Mouse (Mus musculus): Measurements from ENCODE around the gene Myo9a. TPM values are rescaled to one million over a fixed set of nuclear protein-coding genes. Genes with fewer than 3 reads are reported as not detected.
"Not testable (repeated sequence)": the region's sequence is repeated elsewhere in the genome, so short reads cannot be mapped to it uniquely, and the experiment has no call there.

Myo9a gene
- total RNA-seq, 2 experiments from 2014 or later, result 18.2 to 24.5 TPM

DNA sequence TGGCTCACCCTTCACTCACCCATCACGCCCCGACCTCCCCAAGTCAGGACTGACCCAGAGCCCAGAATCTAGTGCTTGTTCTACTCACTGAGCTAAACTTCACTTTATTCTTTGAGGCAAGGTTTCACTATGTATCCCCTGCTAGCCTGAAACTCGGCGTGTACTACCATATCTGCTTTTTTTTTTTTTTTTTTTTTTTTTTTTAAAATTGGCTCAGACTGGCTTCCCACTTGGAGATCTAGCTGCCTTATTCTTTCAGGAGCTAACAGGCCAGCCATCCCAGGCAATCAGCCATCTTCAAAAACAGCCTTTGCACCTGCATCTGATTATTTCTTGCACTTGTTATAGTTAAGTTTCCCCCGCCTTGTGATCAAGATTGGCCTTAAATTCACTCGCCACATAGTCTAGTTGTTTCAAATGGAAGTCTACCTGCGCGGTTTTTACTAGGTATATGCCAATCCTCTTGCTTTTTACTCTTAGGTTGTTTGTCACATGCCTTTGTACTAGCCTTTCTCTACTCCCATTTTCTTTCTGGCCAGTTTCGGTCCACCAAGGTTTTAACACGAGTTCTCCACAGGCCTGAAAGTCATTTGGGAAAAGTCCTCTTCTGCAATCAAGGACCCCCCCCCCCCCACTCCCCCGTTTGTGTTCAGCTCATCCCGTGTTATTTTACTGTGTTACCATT, 973 bp upstream of the Myo9a start:
- DNase-seq (ENCODE audit: low spot score in 2 of 2), result no peak

DNA sequence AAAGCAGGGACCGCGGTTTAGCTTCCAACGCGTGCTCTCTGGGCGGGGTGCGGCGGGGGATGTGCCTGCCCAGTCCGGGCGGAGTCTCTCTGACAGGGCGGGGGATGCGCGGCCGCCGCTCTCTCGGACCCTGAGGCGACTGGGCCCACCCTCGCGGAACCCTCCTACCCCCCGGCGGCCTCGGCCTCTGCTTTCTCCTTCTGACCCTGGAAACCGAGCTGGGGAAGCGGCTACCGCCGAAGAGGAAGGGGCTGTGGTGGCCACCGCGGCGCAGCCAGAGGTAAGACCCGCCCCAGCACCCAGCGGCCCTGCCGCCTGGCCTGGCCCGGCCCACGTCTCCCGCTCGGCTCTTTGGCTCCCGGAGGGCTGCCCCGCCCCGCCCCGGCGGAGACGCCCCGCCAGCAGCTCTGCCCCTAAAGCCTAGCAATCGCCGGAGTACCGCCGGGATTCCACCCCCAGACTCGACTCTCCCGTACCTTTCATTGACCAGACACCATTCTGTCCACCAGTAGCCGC, 428 bp downstream of the Myo9a start:
- peak; percentile 78 to 83 for DNase-seq (ENCODE audit: low spot score in 2 of 2)

DNA sequence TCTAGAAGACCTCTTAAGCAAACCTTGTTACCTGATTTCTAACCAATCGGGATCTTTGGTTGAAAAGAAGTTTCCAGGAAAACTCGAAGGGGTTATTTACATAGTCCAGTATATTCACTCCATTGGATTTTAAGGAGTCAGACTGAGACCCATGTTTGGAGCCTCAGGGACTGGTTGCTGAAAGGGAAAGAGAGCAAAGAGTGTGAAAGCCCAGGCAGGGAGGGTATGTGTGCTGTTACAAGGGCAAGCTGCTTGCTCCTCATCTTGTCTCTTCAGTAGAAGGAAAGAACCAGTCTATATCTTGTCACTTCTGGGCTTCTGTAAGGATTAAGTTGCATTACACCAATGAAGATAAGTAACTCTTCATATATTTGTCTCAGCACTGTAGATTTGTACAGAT, 1.3 kb downstream of the Myo9a start:
- no peak for DNase-seq (ENCODE audit: low spot score in 2 of 2)

- DNase-seq (ENCODE audit: low spot score in 2 of 2), result no peak
Measured at GRCm38 (mm10) chr9:59755199-59755598, 4.5 kb downstream of the Myo9a start.

GRCm38 (mm10) chr9:59757016-59757415, 6.3 kb downstream of the Myo9a start:
- not testable (repeated sequence) for DNase-seq (ENCODE audit: low spot score in 2 of 2)

DNA sequence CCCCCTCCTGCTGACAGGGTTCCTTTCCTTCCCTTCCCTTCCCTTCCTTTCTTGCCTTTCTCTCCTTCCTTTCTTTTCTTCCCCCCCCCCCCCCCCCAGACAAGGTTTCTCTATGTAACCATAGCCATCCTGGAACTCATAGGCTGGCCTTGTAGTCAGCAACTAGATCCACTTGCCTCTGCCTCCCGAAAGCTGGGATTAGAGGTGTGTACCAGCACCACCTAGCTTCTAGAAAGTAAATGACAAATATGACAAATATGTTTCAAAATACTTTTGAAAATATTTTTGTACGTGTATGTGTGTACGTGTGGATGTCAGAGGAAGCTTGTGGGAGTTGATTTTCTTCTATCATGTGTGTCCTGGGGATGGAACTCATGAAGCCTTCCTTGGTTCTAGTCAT, 9.8 kb downstream of the Myo9a start:
- no peak for DNase-seq (ENCODE audit: low spot score in 2 of 2)

DNA sequence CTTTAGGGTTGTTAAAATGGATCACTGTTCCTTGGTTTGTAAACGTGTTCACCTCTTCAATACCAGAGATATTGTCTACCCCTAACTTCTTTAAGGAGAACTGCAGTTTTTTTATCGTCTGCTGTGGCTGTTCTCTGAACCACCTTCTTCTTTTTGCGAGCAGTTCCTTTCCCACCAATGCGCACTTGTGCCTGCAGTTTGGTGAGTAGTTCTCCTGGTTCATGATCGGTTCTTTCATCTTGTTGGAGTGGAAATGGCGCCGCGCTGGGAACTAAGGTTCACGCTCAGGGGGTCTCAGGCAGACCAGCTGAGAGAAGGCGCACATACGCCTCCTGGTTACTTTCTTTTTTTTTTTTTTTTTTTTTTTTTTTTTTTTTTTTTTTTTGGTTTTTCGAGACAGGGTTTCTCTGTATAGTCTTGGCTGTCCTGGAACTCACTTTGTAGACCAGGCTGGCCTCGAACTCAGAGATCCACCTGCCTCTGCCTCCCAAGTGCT, 16.3 kb downstream of the Myo9a start:
- DNase-seq (ENCODE audit: low spot score in 2 of 2), result not testable (repeated sequence)

DNA sequence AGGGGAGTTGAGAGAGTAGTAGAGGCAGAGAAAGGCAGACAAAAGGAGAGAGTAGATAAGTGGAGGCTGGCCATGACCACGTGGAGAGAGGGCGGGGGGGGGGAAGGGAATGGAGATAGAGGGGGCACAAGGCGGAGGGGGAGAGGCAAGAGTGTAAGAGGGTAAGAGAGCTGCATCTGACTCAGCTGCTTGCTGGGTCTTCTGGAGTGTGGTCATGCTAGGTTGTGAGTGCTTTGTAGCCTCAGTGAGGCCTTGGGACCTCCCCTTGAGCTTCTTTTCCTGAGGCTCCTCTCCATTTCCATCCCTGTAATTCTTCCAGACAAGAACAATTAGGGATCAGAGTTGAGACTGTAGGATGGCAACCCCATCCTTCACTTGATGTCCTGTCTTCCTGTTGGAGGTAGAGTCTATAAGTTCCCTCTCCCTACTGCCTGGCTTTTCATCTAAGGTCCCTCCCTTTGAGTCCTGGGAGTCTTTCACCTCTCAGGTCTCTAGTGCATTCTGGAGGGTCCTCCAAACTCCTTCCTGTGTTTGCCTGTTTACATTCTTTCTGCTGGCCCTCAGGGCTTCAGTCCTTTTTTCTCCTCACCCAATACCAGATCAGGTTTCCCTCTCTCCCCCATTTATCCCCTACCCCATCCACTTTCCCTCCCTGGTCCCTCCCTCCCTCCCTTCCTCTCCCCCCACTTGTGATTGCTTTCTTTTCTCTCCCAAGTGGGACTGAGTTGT, 55.5 kb downstream of the Myo9a start:
- not testable (repeated sequence) for DNase-seq (ENCODE audit: low spot score in 2 of 2)

DNA sequence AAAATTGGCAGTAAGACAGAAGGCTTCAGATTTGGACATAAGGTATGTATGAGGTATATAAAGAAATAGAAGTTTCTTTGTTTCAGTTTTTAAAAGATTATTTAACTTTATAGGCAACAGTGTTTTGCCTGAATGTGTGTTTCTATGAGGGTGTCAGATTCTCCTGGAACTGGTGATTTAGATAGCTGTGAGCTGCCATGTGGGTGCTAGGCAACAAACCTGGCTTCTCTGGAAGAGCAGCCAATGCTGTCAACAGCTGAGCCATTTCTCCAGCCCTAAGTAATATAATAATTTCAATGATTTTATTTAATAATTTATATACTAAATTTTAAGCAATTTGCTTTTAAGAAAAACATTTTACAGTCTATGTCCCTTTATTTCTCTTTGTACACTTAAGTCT, 133.9 kb downstream of the Myo9a start:
- no peak for DNase-seq (ENCODE audit: low spot score in 2 of 2)

- DNase-seq (ENCODE audit: low spot score in 2 of 2), result no peak
Measured at GRCm38 (mm10) chr9:59903382-59903781, 152.7 kb downstream of the Myo9a start.

DNA sequence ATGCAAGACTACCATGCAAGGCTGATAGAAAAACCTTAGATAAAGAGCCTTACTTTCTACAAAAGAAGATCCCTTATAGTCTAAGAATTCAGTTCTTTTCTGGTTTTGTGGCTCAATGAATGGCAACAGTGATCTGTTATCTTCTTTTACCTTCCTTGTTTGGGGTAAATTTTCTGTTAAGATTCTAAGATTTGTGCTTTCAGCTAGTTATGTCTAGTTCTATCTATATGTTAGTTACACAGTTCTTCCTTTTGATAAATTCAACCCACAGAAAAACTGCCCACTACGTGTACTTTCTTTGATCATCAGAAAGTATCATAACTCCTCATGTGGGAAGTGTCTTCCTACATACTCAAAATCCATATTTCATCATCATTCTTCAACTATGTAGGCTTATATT, 164.1 kb downstream of the Myo9a start:
- no peak for DNase-seq (ENCODE audit: low spot score in 2 of 2)

GRCm38 (mm10) chr9:59930248-59930647, 179.6 kb downstream of the Myo9a start:
- DNase-seq (ENCODE audit: low spot score in 2 of 2), result no peak

- DNase-seq (ENCODE audit: low spot score in 2 of 2), result not testable (repeated sequence)
Measured at GRCm38 (mm10) chr9:59935866-59936265, 185.2 kb downstream of the Myo9a start.

GRCm38 (mm10) chr9:59938529-59938928, 187.8 kb downstream of the Myo9a start:
- no peak for DNase-seq (ENCODE audit: low spot score in 2 of 2)

GRCm38 (mm10) chr9:59939691-59940090, 189.0 kb downstream of the Myo9a start:
- DNase-seq (ENCODE audit: low spot score in 2 of 2), result no peak

- no peak for DNase-seq (ENCODE audit: low spot score in 2 of 2)
Measured at GRCm38 (mm10) chr9:59940913-59941884, 190.5 kb downstream of the Myo9a start.

DNA sequence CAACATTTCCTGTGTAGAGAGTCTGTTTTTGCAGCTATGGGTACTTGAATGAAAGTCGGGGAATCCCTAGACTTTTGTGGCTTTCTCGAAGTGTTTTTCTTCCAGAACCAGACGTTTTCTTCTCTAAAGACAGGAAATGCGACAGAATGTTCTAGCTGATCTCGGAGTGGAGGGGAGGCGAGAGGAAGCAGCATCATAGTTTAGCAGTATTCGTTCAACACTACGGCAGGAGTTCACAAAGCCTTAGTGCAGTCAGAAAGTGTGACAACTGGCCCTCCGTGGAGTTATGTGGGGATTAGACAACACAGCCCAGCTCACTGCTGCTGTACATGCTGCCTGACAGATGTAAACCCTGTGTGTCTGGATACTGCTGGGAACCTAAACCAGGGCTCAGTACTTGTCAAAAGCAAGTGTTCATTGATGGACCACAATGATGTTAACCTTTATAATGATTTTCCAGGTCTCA, 191.2 kb downstream of the Myo9a start:
- DNase-seq (ENCODE audit: low spot score in 2 of 2), result no peak

DNA sequence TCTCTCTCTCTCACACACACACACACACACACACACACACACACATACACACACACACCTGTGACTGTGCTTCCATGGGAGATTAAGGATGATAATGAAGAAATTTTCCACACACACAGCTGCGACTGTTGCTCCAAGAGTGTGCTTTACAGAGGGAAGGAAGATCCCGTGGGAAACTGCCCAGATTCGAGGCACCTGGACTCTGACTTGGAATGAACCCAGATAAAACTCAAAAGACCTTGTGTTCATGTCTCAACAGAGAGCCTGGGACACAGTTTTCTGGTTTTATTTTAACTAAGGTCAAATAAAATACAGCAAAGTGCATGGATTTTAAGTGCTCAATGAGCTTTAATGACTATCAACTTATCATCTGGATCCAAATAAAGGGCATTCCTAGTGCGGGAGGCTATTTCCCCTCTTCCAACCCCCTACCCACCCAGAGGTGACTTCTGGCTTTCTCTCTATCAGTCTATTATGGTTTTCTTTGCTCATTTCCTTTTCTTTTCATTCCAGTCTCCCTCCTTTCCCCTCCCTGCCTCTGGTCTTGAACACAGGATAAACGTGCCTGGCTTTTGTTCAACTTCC, 191.9 kb downstream of the Myo9a start:
- DNase-seq (ENCODE audit: low spot score in 2 of 2), result no peak

DNA sequence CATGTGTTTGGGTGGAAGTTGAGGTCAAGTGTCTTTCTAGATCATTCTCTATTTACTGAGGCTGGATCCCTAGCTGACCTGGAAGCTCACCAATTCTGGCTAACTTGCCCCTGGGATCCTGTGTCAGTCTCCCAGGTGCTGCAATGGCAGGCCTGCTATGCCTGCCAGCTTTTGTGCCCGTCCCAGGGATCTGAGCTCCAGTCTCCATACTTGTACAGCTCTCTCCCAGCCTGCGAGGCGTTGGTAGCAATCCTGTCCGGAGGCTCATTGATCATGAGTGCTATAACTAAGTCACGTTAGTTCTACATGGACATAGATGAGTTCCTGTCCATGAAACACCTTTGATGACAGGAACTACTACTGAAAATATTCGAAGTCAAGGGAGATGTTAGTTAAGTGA, 193.1 kb downstream of the Myo9a start:
- DNase-seq (ENCODE audit: low spot score in 2 of 2), result no peak

DNA sequence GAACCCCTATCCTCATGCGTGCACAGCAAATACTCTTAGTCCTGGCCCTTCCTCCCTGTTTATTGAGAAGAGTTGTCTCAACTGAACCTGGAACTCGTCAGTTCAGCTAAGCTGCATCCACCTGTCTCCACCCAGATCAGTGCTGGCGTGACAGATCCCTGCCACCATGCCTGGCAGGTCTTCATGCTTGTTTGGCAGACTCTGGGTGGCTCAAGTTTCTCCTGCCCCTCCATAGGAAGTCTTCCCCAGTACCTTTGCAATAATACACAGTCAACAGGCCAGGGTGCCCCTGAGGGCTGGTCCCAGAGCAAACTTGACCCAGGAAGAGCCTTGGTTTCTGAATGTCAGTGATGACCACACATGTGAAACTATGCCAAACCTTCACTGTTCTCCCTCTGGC, 194.5 kb downstream of the Myo9a start:
- DNase-seq (ENCODE audit: low spot score in 2 of 2), result no peak

- no peak for DNase-seq (ENCODE audit: low spot score in 2 of 2)
Measured at GRCm38 (mm10) chr9:59947271-59947670, 196.6 kb downstream of the Myo9a start.
